Mouse (Mus musculus): ENCODE results near the gene Prss44. TPM values are rescaled to one million over a fixed set of nuclear protein-coding genes. Genes with fewer than 3 reads are reported as not detected.

Prss44 gene
- not detected in 2 replicates for polyA plus RNA-seq (2015; fragmentation: Nextera tagmentation; extraction: Ambion mirVana)

DNA sequence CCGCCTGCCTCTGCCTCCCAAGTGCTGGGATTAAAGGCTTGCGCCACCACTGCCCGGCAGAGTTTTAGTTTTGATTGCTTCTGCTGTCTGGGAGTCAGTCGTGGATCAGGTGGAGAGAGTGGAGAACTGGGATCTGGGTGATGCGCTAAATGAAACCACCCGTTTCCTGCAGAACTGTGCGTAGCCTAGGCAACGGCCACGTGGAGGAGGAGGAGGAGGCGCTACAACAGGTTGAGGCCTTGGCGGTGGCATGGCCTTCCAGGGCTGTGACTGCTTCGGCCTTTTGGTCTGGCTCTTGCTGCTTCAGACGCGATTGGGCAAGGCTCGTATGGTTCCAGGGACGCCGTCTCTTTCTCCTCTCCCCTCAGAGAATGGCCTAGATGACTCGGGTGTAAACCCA, at the start of gene Prss44:
TSS of gene Prss44 (plus strand) at position 206 of the 400 bp plus-strand sequence.

GRCm38 (mm10) chr9:110797866-110798265, 15.9 kb upstream of the Prss44 start, which contains the start of gene Prss42:
Prss42 (plus strand) TSS chr9:110798166.

DNA sequence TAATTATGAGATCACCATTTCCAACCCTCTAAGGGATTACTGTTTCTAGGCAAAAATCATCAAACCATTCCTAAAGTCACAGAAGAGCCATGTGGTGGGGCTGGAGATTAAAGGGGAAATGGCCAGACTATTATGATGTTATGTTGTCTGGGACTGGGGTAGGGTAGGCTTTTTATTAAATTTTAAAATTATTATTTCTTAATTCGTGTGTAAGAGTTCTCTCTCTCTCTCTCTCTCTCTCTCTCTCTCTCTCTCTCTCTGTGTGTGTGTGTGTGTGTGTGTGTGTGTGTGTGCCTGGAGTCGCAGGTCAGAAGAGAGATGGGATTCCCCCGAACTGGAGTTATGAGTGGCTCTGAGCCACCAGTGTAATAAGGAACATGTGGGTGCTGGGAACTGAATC, 12.6 kb downstream of the Prss44 start, which contains the start of gene Prss43:
TSS of gene Prss43 (plus strand) at position 301 of the 400 bp plus-strand sequence.

DNA sequence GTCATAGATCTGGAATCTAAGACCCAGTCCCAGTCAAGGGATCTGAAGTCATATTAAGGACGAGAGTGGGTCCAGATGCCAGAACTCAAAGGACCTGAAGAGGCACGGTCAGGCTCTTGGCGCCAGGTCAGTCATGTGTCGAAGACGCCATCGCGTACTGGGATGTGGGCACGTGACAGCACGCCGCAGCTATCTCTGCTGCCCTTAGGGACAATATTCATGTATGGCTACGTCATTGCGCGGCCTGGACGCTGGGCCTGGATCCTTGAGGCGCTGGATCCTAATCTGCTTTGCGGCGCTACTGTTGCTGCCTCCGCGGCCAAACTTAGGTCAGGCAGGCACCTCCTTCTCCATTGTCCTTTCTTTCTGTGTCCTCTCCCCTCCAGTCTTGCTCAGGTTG, 20.6 kb downstream of the Prss44 start, which contains the start of gene Prss45:
TSS of gene Prss45 (plus strand) at position 178 of the 400 bp plus-strand sequence.

DNA sequence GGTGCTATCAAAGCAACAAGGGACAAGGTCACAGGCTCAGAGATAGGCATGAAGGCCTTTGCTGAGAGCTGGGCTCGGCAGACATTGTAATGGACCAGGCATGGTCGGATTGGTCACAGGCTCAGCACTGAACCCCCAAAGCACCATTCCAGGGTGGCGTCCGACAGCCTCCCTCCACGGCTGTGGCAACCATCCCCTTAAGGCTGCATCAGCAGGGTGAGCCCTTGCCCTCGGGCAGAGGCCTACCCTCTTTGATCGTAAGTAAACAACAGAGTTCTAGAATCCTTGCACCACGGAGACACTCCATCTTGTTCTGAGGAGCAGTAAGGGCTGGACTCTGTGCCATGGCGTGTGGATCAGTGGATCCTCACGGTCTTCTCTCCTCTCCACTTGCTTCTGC, 30.4 kb downstream of the Prss44 start, which contains the start of gene Prss46:
TSS of gene Prss46 (plus strand) at position 301 of the 400 bp plus-strand sequence.

GRCm38 (mm10) chr9:110857781-110858472, 44.1 kb downstream of the Prss44 start, which contains the start of gene Prss50:
Prss50 (plus strand) TSS chr9:110857967.

Other genes with a start within 250 kb of the Prss44 start
- gene Nradd, start 189.5 kb upstream of the Prss44 start, polyA plus RNA-seq (2015; fragmentation: Nextera tagmentation; extraction: Ambion mirVana), result 25.0 and 25.1 TPM in 2 replicates
- 5.1 TPM in 2 replicates for gene Nbeal2, start 159.8 kb upstream of the Prss44 start, polyA plus RNA-seq (2015; fragmentation: Nextera tagmentation; extraction: Ambion mirVana)
- 120 and 139 TPM in 2 replicates for gene Ccdc12, start 157.5 kb upstream of the Prss44 start, polyA plus RNA-seq (2015; fragmentation: Nextera tagmentation; extraction: Ambion mirVana)
- gene Myl3, start 72.1 kb upstream of the Prss44 start, polyA plus RNA-seq (2015; fragmentation: Nextera tagmentation; extraction: Ambion mirVana), result 0.64 TPM in 1 of 2 replicates, not detected in the other
- gene Pth1r, start 66.8 kb upstream of the Prss44 start, polyA plus RNA-seq (2015; fragmentation: Nextera tagmentation; extraction: Ambion mirVana), result 16.7 and 20.3 TPM in 2 replicates
- not detected in 2 replicates for gene Prss42, start 15.8 kb upstream of the Prss44 start, polyA plus RNA-seq (2015; fragmentation: Nextera tagmentation; extraction: Ambion mirVana)
- not detected in 2 replicates for gene Prss43, start 12.7 kb downstream of the Prss44 start, polyA plus RNA-seq (2015; fragmentation: Nextera tagmentation; extraction: Ambion mirVana)
- not detected in 2 replicates for gene Prss45, start 20.6 kb downstream of the Prss44 start, polyA plus RNA-seq (2015; fragmentation: Nextera tagmentation; extraction: Ambion mirVana)
- 0.31 and 0.69 TPM in 2 replicates for gene Prss46, start 30.5 kb downstream of the Prss44 start, polyA plus RNA-seq (2015; fragmentation: Nextera tagmentation; extraction: Ambion mirVana)
- gene Prss50, start 44.0 kb downstream of the Prss44 start, polyA plus RNA-seq (2015; fragmentation: Nextera tagmentation; extraction: Ambion mirVana), result 0.89 TPM in 1 of 2 replicates, not detected in the other
- gene Als2cl, start 65.9 kb downstream of the Prss44 start, polyA plus RNA-seq (2015; fragmentation: Nextera tagmentation; extraction: Ambion mirVana), result 9.5 and 11.0 TPM in 2 replicates
- gene Tmie, start 66.1 kb downstream of the Prss44 start, polyA plus RNA-seq (2015; fragmentation: Nextera tagmentation; extraction: Ambion mirVana), result 0.76 and 1.5 TPM in 2 replicates
- gene Fam240a, start 102.9 kb downstream of the Prss44 start, polyA plus RNA-seq (2015; fragmentation: Nextera tagmentation; extraction: Ambion mirVana), result not detected in 2 replicates
- gene Tdgf1, start 132.2 kb downstream of the Prss44 start, polyA plus RNA-seq (2015; fragmentation: Nextera tagmentation; extraction: Ambion mirVana), result 0.08 TPM in 1 of 2 replicates, not detected in the other
- gene Lrrc2, start 137.6 kb downstream of the Prss44 start, polyA plus RNA-seq (2015; fragmentation: Nextera tagmentation; extraction: Ambion mirVana), result 0.37 and 0.39 TPM in 2 replicates
- not detected in 2 replicates for gene Rtp3, start 176.6 kb downstream of the Prss44 start, polyA plus RNA-seq (2015; fragmentation: Nextera tagmentation; extraction: Ambion mirVana)
- 0.79 and 1.5 TPM in 2 replicates for gene Ltf, start 205.3 kb downstream of the Prss44 start, polyA plus RNA-seq (2015; fragmentation: Nextera tagmentation; extraction: Ambion mirVana)
- gene Ccrl2, start 243.5 kb downstream of the Prss44 start, polyA plus RNA-seq (2015; fragmentation: Nextera tagmentation; extraction: Ambion mirVana), result 1.8 and 3.5 TPM in 2 replicates